Mouse (Mus musculus): ENCODE measurements around the gene Tarsl2.
A peak's percentile ranks its signal among the peaks of the same experiment; 100 is the strongest.

The Tarsl2 gene

GRCm38 (mm10) chr7:65644643-65645351, at the start of gene Tarsl2:
Gene Tarsl2, plus strand, starts transcription at chr7:65644898.
- peak; percentile 96 for DNase-seq (ENCODE audit: low spot score)

GRCm38 (mm10) chr7:65606124-65606523, 38.6 kb upstream of the Tarsl2 start:
- no peak for DNase-seq (ENCODE audit: low spot score)

- no peak for DNase-seq (ENCODE audit: low spot score)
Observed at GRCm38 (mm10) chr7:65607003-65607402, 37.7 kb upstream of the Tarsl2 start.

- DNase-seq (ENCODE audit: low spot score), result no peak
Observed at GRCm38 (mm10) chr7:65610171-65610570, 34.5 kb upstream of the Tarsl2 start.

- DNase-seq (ENCODE audit: low spot score), result no peak
Observed at GRCm38 (mm10) chr7:65610673-65611072, 34.0 kb upstream of the Tarsl2 start.

GRCm38 (mm10) chr7:65611298-65611697, 33.4 kb upstream of the Tarsl2 start:
- no peak for DNase-seq (ENCODE audit: low spot score)

- no peak for DNase-seq (ENCODE audit: low spot score)
Observed at GRCm38 (mm10) chr7:65613723-65614122, 31.0 kb upstream of the Tarsl2 start.

- no peak for DNase-seq (ENCODE audit: low spot score)
Observed at GRCm38 (mm10) chr7:65618751-65619150, 25.9 kb upstream of the Tarsl2 start.

GRCm38 (mm10) chr7:65620746-65621145, 24.0 kb upstream of the Tarsl2 start:
- DNase-seq (ENCODE audit: low spot score), result no peak

- no peak for DNase-seq (ENCODE audit: low spot score)
Observed at GRCm38 (mm10) chr7:65623330-65623729, 21.4 kb upstream of the Tarsl2 start.

- no peak for DNase-seq (ENCODE audit: low spot score)
Observed at GRCm38 (mm10) chr7:65625528-65625927, 19.2 kb upstream of the Tarsl2 start.

GRCm38 (mm10) chr7:65629846-65630245, 14.9 kb upstream of the Tarsl2 start:
- no peak for DNase-seq (ENCODE audit: low spot score)

GRCm38 (mm10) chr7:65630661-65631060, 14.0 kb upstream of the Tarsl2 start:
- DNase-seq (ENCODE audit: low spot score), result no peak

- DNase-seq (ENCODE audit: low spot score), result no peak
Observed at GRCm38 (mm10) chr7:65635831-65636230, 8.9 kb upstream of the Tarsl2 start.

GRCm38 (mm10) chr7:65636356-65636880, 8.3 kb upstream of the Tarsl2 start:
- no peak for DNase-seq (ENCODE audit: low spot score)

GRCm38 (mm10) chr7:65638170-65638770, 6.4 kb upstream of the Tarsl2 start:
- DNase-seq (ENCODE audit: low spot score), result no peak

- DNase-seq (ENCODE audit: low spot score), result no peak
Observed at GRCm38 (mm10) chr7:65639821-65640382, 4.8 kb upstream of the Tarsl2 start.

- DNase-seq (ENCODE audit: low spot score), result no peak
Observed at GRCm38 (mm10) chr7:65640672-65641071, 4.0 kb upstream of the Tarsl2 start.

GRCm38 (mm10) chr7:65642371-65643304, 2.1 kb upstream of the Tarsl2 start:
- DNase-seq (ENCODE audit: low spot score), result no peak

GRCm38 (mm10) chr7:65643861-65644421, 757 bp upstream of the Tarsl2 start:
- no peak for DNase-seq (ENCODE audit: low spot score)

- no peak for DNase-seq (ENCODE audit: low spot score)
Observed at GRCm38 (mm10) chr7:65645996-65646395, 1.3 kb downstream of the Tarsl2 start.

- DNase-seq (ENCODE audit: low spot score), result no peak
Observed at GRCm38 (mm10) chr7:65650662-65651061, 6.0 kb downstream of the Tarsl2 start.
